Mouse (Mus musculus) cerebellum, adult 2 months (tissue): ENCODE measurements at regions not wholly inside any gene's neighbourhood (a gene's known extent, or its start where the extent isn't known, plus 50 kb on each side); places are given as distances from the start of the nearest gene placed in this dataset.

Experiments
- DNase-seq, 2 experiments: peaks; one replicate each; pipeline ENCODE4 v3.0.0; 2021
- H3K27ac ChIP-seq: fragments of 200-500 bp; 2 replicates; pipeline ENCODE4 v1.5.1; 2012; ENCODE audit warnings: low read length, control low read depth, inconsistent platforms; ENCODE audit not compliant: insufficient read depth
- H3K27me3 ChIP-seq: fragments of 200-500 bp; 2 replicates; pipeline ENCODE4 v1.6.1; 2012; ENCODE audit warnings: inconsistent platforms, mild to moderate bottlenecking, low read length, moderate library complexity; ENCODE audit not compliant: control insufficient read depth, insufficient read depth
- H3K4me1 ChIP-seq: fragments of 200-500 bp; 2 replicates; pipeline ENCODE4 v1.6.1; 2011; ENCODE audit warnings: low read length; ENCODE audit not compliant: control insufficient read depth, insufficient read depth
- H3K4me3 ChIP-seq: fragments of 200-500 bp; replicated peaks from 2 replicates; pipeline ENCODE3; 2011; ENCODE audit warnings: mild to moderate bottlenecking, low read depth, low read length, control low read depth; ENCODE audit not compliant: insufficient read depth
- CTCF ChIP-seq: fragments of 200-500 bp; IDR thresholded peaks from 2 replicates; pipeline ENCODE4 v1.5.1; 2011; ENCODE audit warnings: low read depth, mild to moderate bottlenecking, control low read depth, low read length, moderate library complexity, borderline replicate concordance; ENCODE audit not compliant: insufficient read depth
- POLR2A ChIP-seq: fragments of 200-500 bp; IDR thresholded peaks from 2 replicates; pipeline ENCODE4 v1.6.1; 2011; ENCODE audit warnings: low read length, control low read depth, borderline replicate concordance; ENCODE audit not compliant: insufficient read depth
- WGBS: fragments of 180-500 bp; shearing (Covaris S2); methylation state at CpG from one replicate; pipeline ENCODE4 v1.1.7; 2018; 5-methylcytosine and 5-hydroxymethylcytosine counted together

GRCm38 (mm10) chr4:7903130-7903529 is 335.7 kb downstream of the Car8 start:
- no peak overlapping the region for H3K4me3 ChIP-seq
- H3K27me3 ChIP-seq, result no peaks in the 10 kb centered on the region
- no peak for DNase-seq
- no peak overlapping the region for H3K27ac ChIP-seq
- no peaks in the 10 kb centered on the region for H3K4me1 ChIP-seq
- no peak for TF ChIP-seq CTCF
- no peak for TF ChIP-seq POLR2A
- 65% methylated on average over 1 of the region's 1 CpGs for WGBS

- Histone ChIP-seq H3K27me3 (no peaks in the 10 kb centered on the region), H3K4me3 (no peak overlapping the region), H3K4me1 (no peaks in the 10 kb centered on the region), H3K27ac (no peak overlapping the region)
- DNase-seq, result no peak
- WGBS, result 47% methylated on average over 4 of the region's 4 CpGs
- TF ChIP-seq POLR2A (no peak), CTCF (no peak)
Observed at GRCm38 (mm10) chr4:7894914-7895313, 343.9 kb downstream of the Car8 start.

- WGBS, result 64% methylated on average over 2 of the region's 2 CpGs
- H3K4me3 ChIP-seq, result no peak overlapping the region
- H3K27ac ChIP-seq, result no peak overlapping the region
Observed at GRCm38 (mm10) chr4:7891128-7891527, 347.7 kb downstream of the Car8 start.

GRCm38 (mm10) chr4:7854518-7854917 is 384.3 kb downstream of the Car8 start:
- no peak overlapping the region for H3K4me3 ChIP-seq
- 51% methylated on average over 1 of the region's 1 CpGs for WGBS
- no peaks in the 10 kb centered on the region for H3K4me1 ChIP-seq
- no peak for DNase-seq
- H3K27me3 ChIP-seq, result no peaks in the 10 kb centered on the region
- H3K27ac ChIP-seq, result no peak overlapping the region
- no peak for TF ChIP-seq CTCF
- TF ChIP-seq POLR2A, result no peak

More at GRCm38 (mm10) chr4:7891128-7891527, 347.7 kb downstream of the Car8 start:
- no peak for DNase-seq
- no peaks in the 10 kb centered on the region for H3K4me1 ChIP-seq
- TF ChIP-seq POLR2A (no peak), CTCF (no peak)
- no peaks in the 10 kb centered on the region for H3K27me3 ChIP-seq

- Histone ChIP-seq H3K4me1 (no peaks in the 10 kb centered on the region), H3K4me3 (no peak overlapping the region), H3K27me3 (no peaks in the 10 kb centered on the region), H3K27ac (no peak overlapping the region)
- 55% methylated on average over 1 of the region's 1 CpGs for WGBS
- peak in 1 of 2 experiments; percentile 1 for DNase-seq
- TF ChIP-seq CTCF, result no peak
- no peak for TF ChIP-seq POLR2A
Observed at GRCm38 (mm10) chr4:7853121-7853782, 385.6 kb downstream of the Car8 start.

GRCm38 (mm10) chr4:7852006-7852615 is 386.7 kb downstream of the Car8 start:
- no peak for DNase-seq
- WGBS, result 87% methylated on average over 4 of the region's 4 CpGs

GRCm38 (mm10) chr4:7847411-7847810 is 391.4 kb downstream of the Car8 start:
- no peak for DNase-seq
- no peaks in the 10 kb centered on the region for H3K4me1 ChIP-seq
- 87% methylated on average over 5 of the region's 5 CpGs for WGBS

More at GRCm38 (mm10) chr4:7852006-7852615, 386.7 kb downstream of the Car8 start:
- no peak overlapping the region for H3K4me3 ChIP-seq
- H3K27me3 ChIP-seq, result no peaks in the 10 kb centered on the region
- H3K4me1 ChIP-seq, result no peaks in the 10 kb centered on the region
- no peak overlapping the region for H3K27ac ChIP-seq
- TF ChIP-seq CTCF, result no peak
- no peak for TF ChIP-seq POLR2A

GRCm38 (mm10) chr4:7829126-7829525 is 409.7 kb downstream of the Car8 start:
- no peaks in the 10 kb centered on the region for H3K27me3 ChIP-seq
- 32% methylated on average over 1 of the region's 1 CpGs for WGBS
- TF ChIP-seq CTCF (no peak), POLR2A (no peak)
- H3K27ac ChIP-seq, result no peak overlapping the region
- no peaks in the 10 kb centered on the region for H3K4me1 ChIP-seq
- no peak overlapping the region for H3K4me3 ChIP-seq
- DNase-seq, result no peak

More at GRCm38 (mm10) chr4:7847411-7847810, 391.4 kb downstream of the Car8 start:
- TF ChIP-seq CTCF (no peak), POLR2A (no peak)
- H3K27ac ChIP-seq, result no peak overlapping the region
- no peak overlapping the region for H3K4me3 ChIP-seq
- no peaks in the 10 kb centered on the region for H3K27me3 ChIP-seq
